Comparison of ENCODE assay signal across 9 mouse cellular contexts in the genomic region with DNA sequence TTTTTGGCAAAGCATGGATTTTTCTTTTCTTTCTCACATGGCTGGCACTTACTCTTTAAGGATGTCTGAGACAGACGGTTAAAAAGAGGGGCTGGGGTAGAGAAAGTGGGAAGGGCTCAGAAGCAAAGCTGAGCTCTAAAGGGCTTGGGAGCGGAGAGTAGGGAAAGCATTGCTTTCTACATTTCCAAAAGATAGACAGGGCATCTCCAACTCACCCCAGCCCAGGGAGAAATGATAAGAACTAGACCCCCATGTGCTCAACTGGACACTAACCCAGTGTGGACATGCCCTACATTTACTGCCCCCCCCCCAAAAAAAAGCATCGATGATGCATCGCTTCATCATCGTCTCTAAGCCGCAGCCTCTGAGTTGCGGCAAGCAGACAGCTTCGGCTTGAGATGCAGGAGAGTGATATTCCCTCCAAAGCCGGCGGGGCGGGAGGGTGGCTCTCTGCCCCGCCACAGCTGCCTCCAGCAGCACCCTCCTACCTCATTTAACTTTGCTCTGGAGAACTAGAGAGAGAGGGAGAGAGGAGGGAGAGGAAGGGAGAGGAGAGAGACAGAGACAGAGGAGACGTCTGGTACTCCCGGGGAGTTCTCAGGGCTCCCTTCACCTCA. TPM values are rescaled to one million over a fixed set of nuclear protein-coding genes. Genes with fewer than 3 reads are reported as not detected.
DNase-seq lines count a peak whose midpoint lies in the region; ATAC-seq and TF ChIP-seq lines count a peak whose summit lies in the region.
"Had no signal": no experiment of that assay in that cellular context is flagged by ENCODE, and none has a peak within 500 bp of the region (broad histone marks: within the 10 kb centered on the region; RNA-seq: fewer than 3 reads in every experiment).

No protein-coding gene starts in this region.

- TF ChIP-seq CTCF in layer of hippocampus, adult 2 months (conservative IDR thresholded peaks at IDR 0.05), result no peak
- TF ChIP-seq CTCF in brain, embryonic 14.5 days (IDR thresholded peaks at IDR 0.05; ENCODE audit: borderline replicate concordance, extremely low read depth, insufficient read depth, insufficient read length), result no peak
- no peak for TF ChIP-seq CTCF in forebrain, postnatal 0 days (IDR thresholded peaks at IDR 0.05; ENCODE audit: low read depth)

- peak overlapping the region; percentile 59 for H3K9ac ChIP-seq in forebrain, postnatal 0 days
- peak overlapping the region; percentile 42 for H3K9ac ChIP-seq in midbrain, embryonic 15.5 days

- peak overlapping the region; percentile 89 for H3K4me2 ChIP-seq in forebrain, postnatal 0 days (ENCODE audit: low read depth)
- H3K4me2 ChIP-seq in midbrain, embryonic 15.5 days, result peak overlapping the region; percentile 98

- no peak for DNase-seq in layer of hippocampus, adult 2 months (ENCODE audit: low spot score in 2 of 2)
- DNase-seq in layer of hippocampus, postnatal 25 days (ENCODE audit: extremely low spot score in 1 of 2, low spot score in 1 of 2), result no peak
- peak; percentile 37 for DNase-seq in brain, embryonic 14.5 days (ENCODE audit: low read depth)
- DNase-seq in forebrain, postnatal 0 days, result peak; percentile 57
- DNase-seq in spleen, postnatal 14 days (ENCODE audit: low spot score in 2 of 2), result no peak
- DNase-seq in layer of hippocampus, postnatal 14 days (ENCODE audit: low spot score in 2 of 2), result no peak
- no peak for DNase-seq in c-Kit-positive CD71-positive TER-119-positive erythroid progenitor cells, embryonic 14.5 days (ENCODE audit: low spot score)

- H3K36me3 ChIP-seq in forebrain, postnatal 0 days (ENCODE audit: insufficient read depth), result no peaks in the 10 kb centered on the region
- no peaks in the 10 kb centered on the region for H3K36me3 ChIP-seq in midbrain, embryonic 15.5 days (replicated peaks)

- no peak for TF ChIP-seq POLR2A in brain, embryonic 14.5 days (IDR thresholded peaks at IDR 0.05; ENCODE audit: borderline replicate concordance, extremely low read depth, insufficient read depth, insufficient read length, poor library complexity, severe bottlenecking)

- peak overlapping the region; percentile 67; the same call in 1 of the 2 replicates for H3K27ac ChIP-seq in layer of hippocampus, adult 2 months
- H3K27ac ChIP-seq in forebrain, postnatal 0 days (ENCODE audit: low read depth, low read length), result peak overlapping the region; percentile 84
- peak overlapping the region; percentile 71 for H3K27ac ChIP-seq in midbrain, embryonic 15.5 days

- no peak for ATAC-seq in forebrain, postnatal 0 days
- no peak for ATAC-seq in midbrain, embryonic 15.5 days (replicated peaks)

- no peaks in the 10 kb centered on the region for H3K27me3 ChIP-seq in forebrain, postnatal 0 days (ENCODE audit: insufficient read depth, low read length)
- H3K27me3 ChIP-seq in midbrain, embryonic 15.5 days (replicated peaks), result no peaks in the 10 kb centered on the region

- WGBS in forebrain, postnatal 0 days, result 3% methylated on average over 14 of the region's 14 CpGs
- WGBS in midbrain, embryonic 15.5 days, result 4% methylated on average over 14 of the region's 14 CpGs

- H3K9me3 ChIP-seq in forebrain, postnatal 0 days (ENCODE audit: low read length), result no peaks in the 10 kb centered on the region
- no peaks in the 10 kb centered on the region for H3K9me3 ChIP-seq in midbrain, embryonic 15.5 days

- peaks cover 12% of the 10 kb centered on the region for H3K4me1 ChIP-seq in forebrain, postnatal 0 days (ENCODE audit: insufficient read depth)
- peaks cover 41% of the 10 kb centered on the region for H3K4me1 ChIP-seq in midbrain, embryonic 15.5 days

- peak overlapping the region; percentile 71 for H3K4me3 ChIP-seq in layer of hippocampus, adult 2 months
- peak overlapping the region; percentile 53 for H3K4me3 ChIP-seq in forebrain, postnatal 0 days (ENCODE audit: low read depth, low read length)
- peak overlapping the region; percentile 52 for H3K4me3 ChIP-seq in midbrain, embryonic 15.5 days

RNA-seq across cellular contexts. Expression of gene Rnd1, which starts 1.5 kb away (rescaled TPM):
- total RNA-seq in layer of hippocampus, adult 2 months (2021), result 1 to 10 TPM; 6.4 to 6.9 TPM
- total RNA-seq in layer of hippocampus, postnatal 25 days (2021), result 1 to 10 TPM; 8.3 to 9.4 TPM
- polyA plus RNA-seq in brain, embryonic 14.5 days (2012; rRNA removed), result 13.7 and 14.0 TPM in 2 replicates
- total RNA-seq in forebrain, postnatal 0 days (2014; rRNA removed), result 34.1 and 56.6 TPM in 2 replicates
- polyA plus RNA-seq in forebrain, postnatal 0 days (2015; fragmentation: Nextera tagmentation; extraction: Ambion mirVana), result 20.9 and 24.1 TPM in 2 replicates
- polyA plus RNA-seq in midbrain, embryonic 15.5 days (2015; fragmentation: Nextera tagmentation; extraction: Ambion mirVana), result 13.2 and 13.9 TPM in 2 replicates
- total RNA-seq in layer of hippocampus, postnatal 14 days (2021), result 10 to 100 TPM; 18.8 to 21.5 TPM

RNA-seq across cellular contexts. Expression of gene Ddx23, which starts 13.0 kb away (rescaled TPM):
- 10 to 100 TPM; 79.7 to 87.4 TPM for total RNA-seq in layer of hippocampus, adult 2 months (2021)
- total RNA-seq in layer of hippocampus, postnatal 25 days (2021), result 10 to 100 TPM; 75.8 to 79.9 TPM
- 38.9 and 55.6 TPM in 2 replicates for polyA plus RNA-seq in brain, embryonic 14.5 days (2012; rRNA removed)
- total RNA-seq in forebrain, postnatal 0 days (2014; rRNA removed), result 54.9 and 70.6 TPM in 2 replicates
- polyA plus RNA-seq in forebrain, postnatal 0 days (2015; fragmentation: Nextera tagmentation; extraction: Ambion mirVana), result 11.9 and 13.8 TPM in 2 replicates
- polyA plus RNA-seq in midbrain, embryonic 15.5 days (2015; fragmentation: Nextera tagmentation; extraction: Ambion mirVana), result 22.0 and 26.4 TPM in 2 replicates
- total RNA-seq in layer of hippocampus, postnatal 14 days (2021), result 10 to 100 TPM; 60.3 to 70.2 TPM

RNA-seq across cellular contexts. Expression of gene Ccdc65, which starts 32.3 kb away (rescaled TPM):
- total RNA-seq in layer of hippocampus, adult 2 months (2021), result 1 to 10 TPM; 6.7 to 9.5 TPM
- total RNA-seq in layer of hippocampus, postnatal 25 days (2021), result 10 to 100 TPM in 1 of 2 experiments, 1 to 10 TPM in 1; 9.0 to 11.1 TPM
- polyA plus RNA-seq in brain, embryonic 14.5 days (2012; rRNA removed), result 1.7 and 3.2 TPM in 2 replicates
- total RNA-seq in forebrain, postnatal 0 days (2014; rRNA removed), result 6.1 and 8.2 TPM in 2 replicates
- 5.6 and 10.5 TPM in 2 replicates for polyA plus RNA-seq in forebrain, postnatal 0 days (2015; fragmentation: Nextera tagmentation; extraction: Ambion mirVana)
- polyA plus RNA-seq in midbrain, embryonic 15.5 days (2015; fragmentation: Nextera tagmentation; extraction: Ambion mirVana), result 6.8 and 8.5 TPM in 2 replicates
- total RNA-seq in layer of hippocampus, postnatal 14 days (2021), result 10 to 100 TPM in 1 of 2 experiments, 1 to 10 TPM in 1; 8.9 to 10.1 TPM
- polyA plus RNA-seq: spleen, adult 2 months had no signal

RNA-seq across cellular contexts. Expression of gene Cacnb3, which starts 45.1 kb away (rescaled TPM):
- total RNA-seq in layer of hippocampus, adult 2 months (2021), result 100 to 1,000 TPM; 207 to 212 TPM
- 100 to 1,000 TPM; 189 to 209 TPM for total RNA-seq in layer of hippocampus, postnatal 25 days (2021)
- 287 and 323 TPM in 2 replicates for polyA plus RNA-seq in brain, embryonic 14.5 days (2012; rRNA removed)
- total RNA-seq in forebrain, postnatal 0 days (2014; rRNA removed), result 191 and 201 TPM in 2 replicates
- polyA plus RNA-seq in forebrain, postnatal 0 days (2015; fragmentation: Nextera tagmentation; extraction: Ambion mirVana), result 133 and 139 TPM in 2 replicates
- 199 and 201 TPM in 2 replicates for polyA plus RNA-seq in midbrain, embryonic 15.5 days (2015; fragmentation: Nextera tagmentation; extraction: Ambion mirVana)
- 100 to 1,000 TPM; 159 to 168 TPM for total RNA-seq in layer of hippocampus, postnatal 14 days (2021)

RNA-seq across cellular contexts. Expression of gene Fkbp11, which starts 52.3 kb away (rescaled TPM):
- total RNA-seq in layer of hippocampus, adult 2 months (2021), result 1 to 10 TPM in 1 of 2 experiments, under 1 TPM in 1; 0.66 to 1.3 TPM
- total RNA-seq in layer of hippocampus, postnatal 25 days (2021), result 1 to 10 TPM; 1.0 to 1.5 TPM
- polyA plus RNA-seq in brain, embryonic 14.5 days (2012; rRNA removed), result 4.7 and 5.9 TPM in 2 replicates
- total RNA-seq in forebrain, postnatal 0 days (2014; rRNA removed), result 0.90 and 2.9 TPM in 2 replicates
- polyA plus RNA-seq in forebrain, postnatal 0 days (2015; fragmentation: Nextera tagmentation; extraction: Ambion mirVana), result 5.2 and 5.3 TPM in 2 replicates
- 3.8 and 4.6 TPM in 2 replicates for polyA plus RNA-seq in midbrain, embryonic 15.5 days (2015; fragmentation: Nextera tagmentation; extraction: Ambion mirVana)
- 1 to 10 TPM; 1.3 to 2.7 TPM for total RNA-seq in layer of hippocampus, postnatal 14 days (2021)

Comparison
In these comparisons a context has a peak if more than half of its experiments do, and no peak if none do; other contexts are left out.
1. DNase-seq: peak in brain, embryonic 14.5 days (single experiment) and forebrain, postnatal 0 days (single experiment); none in layer of hippocampus, adult 2 months (0 of 2), layer of hippocampus, postnatal 25 days (0 of 2), spleen, postnatal 14 days (0 of 2), layer of hippocampus, postnatal 14 days (0 of 2) and c-Kit-positive CD71-positive TER-119-positive erythroid progenitor cells, embryonic 14.5 days (single experiment).
2. Peak in every context shown above with its lines, with median percentiles within 50 percentile points of each other: H3K27ac ChIP-seq and H3K4me3 ChIP-seq.